Mouse (Mus musculus) lung, postnatal 4 days (tissue): ENCODE results near the gene Chst8.

ENCODE experiments used
- DNase-seq, 2 experiments: peaks; one replicate each; pipeline ENCODE4 v3.0.0; 2021

The Chst8 gene

DNA sequence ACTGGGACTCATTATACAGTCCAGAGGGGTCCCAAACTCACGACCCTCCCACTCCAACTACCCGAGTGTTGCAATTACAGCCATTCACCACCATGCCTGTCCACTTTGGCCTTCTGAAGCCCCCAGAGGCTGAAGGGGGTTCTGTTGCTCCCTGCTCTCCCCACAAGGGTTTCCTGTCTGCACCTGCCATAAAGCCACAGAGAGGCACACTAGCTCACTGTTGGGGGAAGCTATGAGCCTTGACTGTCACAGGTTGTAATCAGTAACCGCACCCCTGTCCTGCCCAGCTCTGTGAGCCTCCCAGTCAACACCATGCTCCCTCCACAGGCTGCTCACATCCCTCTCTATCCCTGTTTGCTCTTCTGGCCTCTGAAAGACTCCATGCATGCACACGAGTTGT is 64.0 kb downstream of the Chst8 start:
- no peak for DNase-seq

- peak in 1 of 2 experiments; percentile 64 for DNase-seq
These were observed 64.8 kb downstream of the Chst8 start for GRCm38 (mm10) chr7:34747661-34748060.

DNA sequence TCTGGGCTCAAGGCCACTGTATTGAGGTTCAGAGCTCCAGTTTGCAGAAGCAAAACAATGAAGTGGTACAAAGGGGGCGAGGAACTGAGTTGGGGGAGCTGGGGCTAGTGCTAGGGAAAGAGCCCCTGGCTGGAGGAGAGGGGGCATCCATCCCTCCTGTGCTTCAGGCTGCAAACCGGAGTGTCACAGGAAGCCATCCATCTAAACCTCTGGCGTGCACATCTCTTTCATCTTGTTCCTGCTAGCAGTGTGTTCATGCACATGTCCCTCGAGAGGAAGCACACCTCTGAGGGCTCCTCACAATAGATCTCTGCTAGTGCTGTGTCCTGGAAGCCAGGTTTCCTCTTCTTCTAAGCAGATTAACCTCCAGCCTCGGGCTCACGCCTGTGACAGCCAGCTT is 65.9 kb downstream of the Chst8 start:
- DNase-seq = peak in 1 of 2 experiments; percentile 34

DNA sequence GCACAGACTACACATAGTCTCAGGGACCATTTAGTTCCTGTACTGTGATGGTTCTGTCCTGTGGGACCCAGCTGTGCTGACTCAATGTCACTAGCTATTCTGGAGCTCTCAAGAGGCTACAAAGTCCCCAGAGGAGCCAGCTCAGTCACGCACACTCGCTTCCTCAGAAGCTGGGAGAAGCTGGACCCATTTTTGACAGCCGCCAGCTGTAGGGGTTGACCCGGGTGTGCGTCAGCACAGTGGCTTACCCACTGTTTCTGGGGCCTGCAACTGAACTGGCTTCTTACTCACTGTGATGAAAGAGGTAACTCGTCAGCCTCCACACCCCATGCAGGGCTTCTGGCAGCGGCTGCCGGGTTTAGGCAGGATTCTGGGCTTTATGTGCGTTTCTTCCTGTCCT is 66.3 kb downstream of the Chst8 start:
- DNase-seq = peak; percentile 75 to 95

DNA sequence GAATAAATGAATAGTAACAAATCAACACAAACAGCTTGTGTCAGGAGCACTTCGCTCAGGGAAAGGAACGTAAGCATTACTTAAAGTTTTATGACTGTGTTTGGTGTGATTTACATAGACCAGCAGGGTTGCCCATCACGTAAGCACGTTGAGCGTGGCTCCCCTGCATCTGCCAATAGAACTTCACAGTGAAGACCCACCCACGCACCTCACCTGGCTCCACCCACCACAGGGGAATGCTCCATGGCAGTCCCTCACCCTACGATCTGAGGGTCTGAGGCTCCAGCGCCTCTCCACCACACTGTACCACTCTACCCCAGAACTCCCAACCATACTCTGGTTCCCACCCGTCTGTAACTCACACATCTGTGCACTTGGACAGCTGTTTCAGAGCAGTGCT is 67.1 kb downstream of the Chst8 start:
- peak; percentile 24 to 78 for DNase-seq

- DNase-seq = peak in 1 of 2 experiments; percentile 63
These were observed 67.5 kb downstream of the Chst8 start for GRCm38 (mm10) chr7:34744994-34745393.

- DNase-seq = no peak
These were observed 69.0 kb downstream of the Chst8 start for GRCm38 (mm10) chr7:34743411-34744085.

DNA sequence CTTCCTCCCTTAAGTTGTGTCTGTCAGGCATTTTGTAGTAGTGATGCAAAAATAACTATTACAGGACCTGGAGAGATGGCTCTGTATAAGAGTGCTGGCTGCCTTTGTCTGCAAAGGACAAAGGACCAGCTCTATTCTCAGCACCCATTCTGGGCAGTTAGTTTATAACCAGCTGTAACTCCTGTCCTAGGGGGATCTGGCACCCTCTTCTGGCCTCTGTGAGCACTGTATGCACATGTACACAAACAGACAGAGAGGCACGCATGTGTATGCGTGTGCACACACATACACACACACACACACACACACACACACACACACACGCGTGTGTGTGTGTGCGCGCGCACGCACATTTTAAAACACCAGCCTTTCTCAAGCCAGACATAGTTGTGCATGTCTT is 73.1 kb downstream of the Chst8 start:
- DNase-seq = no peak

DNA sequence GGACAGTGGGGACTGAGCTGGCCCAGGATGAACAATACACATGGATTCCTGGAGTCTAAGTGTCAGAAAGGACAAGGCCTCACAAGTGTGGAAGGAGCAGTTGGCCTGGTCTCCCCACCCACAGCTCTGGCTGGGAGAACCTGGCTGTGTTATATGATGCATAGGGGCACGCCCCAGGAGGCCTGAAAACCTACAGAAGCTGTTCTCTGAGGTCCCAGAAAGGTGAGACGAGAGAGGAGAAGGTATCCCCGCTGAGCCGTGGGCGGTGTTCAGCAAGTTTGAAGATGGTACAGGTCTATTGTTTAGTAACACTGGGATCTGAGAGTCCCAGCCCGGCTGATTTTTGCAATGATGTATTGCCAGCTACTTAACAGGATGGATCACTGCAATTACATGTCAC is 75.3 kb downstream of the Chst8 start:
- DNase-seq = no peak

DNA sequence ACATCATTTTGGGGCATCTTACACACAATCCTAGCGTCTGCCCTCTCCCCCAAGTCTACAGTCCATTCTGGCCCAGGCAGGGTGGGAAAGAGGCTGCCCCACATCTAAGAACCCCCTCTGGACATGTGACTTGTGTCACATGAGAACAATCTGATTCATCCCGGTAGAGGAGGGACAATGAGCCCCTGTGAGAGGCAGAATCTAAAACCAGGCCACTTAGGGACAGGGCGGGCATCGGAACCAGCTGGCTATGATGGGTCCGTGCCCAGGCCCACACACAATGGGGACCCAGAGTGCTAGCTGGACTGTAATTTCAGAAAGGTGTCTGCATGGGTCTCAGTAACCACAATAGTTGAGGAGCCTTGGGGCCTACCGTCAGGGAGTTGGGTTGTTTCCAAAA is 78.2 kb downstream of the Chst8 start:
- DNase-seq = no peak

DNA sequence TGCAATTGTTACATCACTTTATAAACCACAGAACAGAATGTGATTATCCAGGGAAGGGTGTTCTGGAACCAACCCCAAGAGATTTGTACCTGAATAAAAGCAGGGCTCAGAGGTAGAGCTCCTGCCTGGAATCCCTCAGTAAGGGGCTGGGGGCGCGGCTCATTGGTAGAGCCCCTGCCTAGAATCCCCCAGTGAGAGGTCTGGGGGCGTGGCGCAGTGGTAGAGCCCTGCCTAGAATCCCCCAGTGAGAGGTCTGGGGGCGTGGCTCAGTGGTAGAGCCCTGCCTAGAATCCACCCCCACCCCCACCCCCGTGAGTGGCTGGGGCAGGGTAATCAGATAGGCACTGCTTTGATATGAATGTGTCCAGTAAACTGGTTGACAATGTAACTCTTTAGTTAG is 83.6 kb downstream of the Chst8 start:
- DNase-seq = no peak

DNA sequence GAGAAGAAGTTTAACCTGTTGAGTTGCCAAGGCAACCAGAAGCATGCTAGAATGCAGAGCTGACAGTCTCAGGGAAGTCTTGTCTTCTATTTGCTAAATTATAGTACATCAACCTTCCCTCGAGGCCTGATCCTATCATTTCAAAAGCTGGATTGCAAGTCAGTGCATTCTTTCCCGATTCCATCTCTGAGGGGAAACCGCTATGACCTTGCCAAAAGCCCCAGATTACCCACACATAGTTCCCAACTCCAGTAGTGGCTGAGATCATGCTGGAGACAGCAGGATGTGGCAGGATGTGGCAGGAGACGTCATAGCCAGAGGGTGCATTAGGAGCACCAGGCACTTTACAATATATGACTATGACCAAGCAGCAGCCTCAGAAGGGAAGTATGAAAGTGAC is 87.3 kb downstream of the Chst8 start:
- DNase-seq = no peak

DNA sequence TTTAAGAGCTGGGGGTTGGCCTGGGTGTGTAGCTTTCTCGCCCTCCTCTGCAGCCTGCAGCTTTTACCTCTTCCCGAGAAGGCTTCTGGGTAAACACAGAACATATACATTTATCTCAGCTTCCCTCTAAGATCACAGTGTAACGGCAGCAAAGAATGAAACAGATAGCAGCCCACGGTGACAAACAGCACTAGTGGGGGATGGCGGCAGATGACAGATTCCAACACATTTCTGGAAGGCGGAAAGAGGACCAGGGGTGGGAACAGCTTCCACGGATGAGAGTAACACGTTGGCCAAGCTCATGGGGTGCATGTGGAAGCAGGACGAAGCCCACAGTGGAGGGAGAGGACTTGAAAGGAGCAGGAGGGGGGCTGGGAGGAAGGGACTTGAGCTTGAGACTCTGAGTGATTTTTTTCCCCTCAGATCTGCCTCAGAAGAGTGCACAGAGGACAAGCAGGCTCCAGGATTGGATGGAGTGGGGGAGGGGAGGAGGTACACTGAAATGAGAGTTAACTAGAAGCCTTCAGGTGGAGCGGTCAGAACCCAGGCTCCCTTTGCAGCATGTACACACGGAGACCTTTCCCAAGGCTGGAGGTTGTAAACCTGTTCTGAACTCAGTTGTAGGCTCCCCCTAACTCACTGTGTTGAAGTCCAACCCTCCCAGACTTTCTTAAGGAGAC is 89.8 kb downstream of the Chst8 start:
- DNase-seq = no peak

- DNase-seq = no peak
These were observed 90.4 kb downstream of the Chst8 start for GRCm38 (mm10) chr7:34722151-34722550.

GRCm38 (mm10) chr7:34721650-34722048 is 90.9 kb downstream of the Chst8 start:
- DNase-seq = peak; percentile 63 to 84

DNA sequence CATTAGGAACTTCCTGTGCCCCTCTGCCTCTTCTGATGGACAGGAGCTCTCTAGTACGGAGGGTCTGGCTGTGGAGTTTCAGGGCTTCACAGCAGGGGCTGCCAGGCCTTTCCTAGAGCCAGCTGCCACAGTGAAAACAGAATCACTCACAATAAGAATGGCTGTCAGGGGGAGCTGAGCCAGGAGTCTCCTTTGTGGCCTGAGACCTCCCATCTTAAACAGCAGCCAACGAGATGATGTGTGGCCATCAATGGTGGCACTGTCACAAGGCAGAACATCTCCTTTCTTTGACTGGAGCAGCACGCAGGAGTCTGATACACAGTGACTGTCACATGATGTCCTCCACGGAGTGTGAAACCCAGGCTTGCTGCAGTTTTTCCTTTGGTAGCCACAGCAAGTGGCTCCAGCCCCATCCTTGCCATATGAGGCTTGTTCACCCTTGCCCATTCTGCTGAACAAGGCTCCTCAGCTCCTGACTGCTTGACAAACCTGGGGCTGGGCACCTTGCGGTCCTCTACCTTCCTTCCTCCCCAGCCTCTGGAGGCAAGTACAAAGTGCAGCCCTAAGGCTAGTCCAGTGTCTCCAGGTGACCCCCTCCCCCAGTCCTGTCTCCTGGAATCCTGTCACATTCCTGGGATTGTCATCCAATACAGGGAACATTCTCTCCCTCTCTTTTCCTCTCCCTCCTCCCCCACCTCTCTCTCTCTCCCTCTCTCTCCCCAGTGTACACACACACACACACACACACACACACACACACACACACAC is 91.4 kb downstream of the Chst8 start:
- no peak for DNase-seq

DNA sequence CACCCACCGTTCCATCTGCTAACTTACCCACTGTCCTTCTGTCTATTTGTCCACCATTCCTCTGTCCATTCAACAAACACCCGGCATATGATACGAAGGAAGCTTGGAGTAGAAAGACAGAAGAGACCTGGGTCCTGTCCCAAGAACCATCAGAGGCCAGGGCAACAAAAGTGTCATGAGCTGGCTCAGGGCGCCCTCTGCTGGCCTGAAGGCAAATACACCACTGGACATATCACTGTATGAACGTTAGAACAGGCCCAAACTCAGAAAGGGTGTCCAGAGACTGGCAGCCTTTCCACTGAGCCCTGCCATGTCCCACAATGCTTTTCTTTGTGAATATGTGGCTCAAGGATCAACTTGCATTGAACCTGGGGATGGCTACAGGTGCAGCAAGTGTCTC is 92.9 kb downstream of the Chst8 start:
- DNase-seq = peak; percentile 64 to 72

- peak in 1 of 2 experiments; percentile 61 for DNase-seq
These were observed 93.9 kb downstream of the Chst8 start for GRCm38 (mm10) chr7:34718651-34719050.

GRCm38 (mm10) chr7:34717161-34717810 is 95.2 kb downstream of the Chst8 start:
- no peak for DNase-seq

DNA sequence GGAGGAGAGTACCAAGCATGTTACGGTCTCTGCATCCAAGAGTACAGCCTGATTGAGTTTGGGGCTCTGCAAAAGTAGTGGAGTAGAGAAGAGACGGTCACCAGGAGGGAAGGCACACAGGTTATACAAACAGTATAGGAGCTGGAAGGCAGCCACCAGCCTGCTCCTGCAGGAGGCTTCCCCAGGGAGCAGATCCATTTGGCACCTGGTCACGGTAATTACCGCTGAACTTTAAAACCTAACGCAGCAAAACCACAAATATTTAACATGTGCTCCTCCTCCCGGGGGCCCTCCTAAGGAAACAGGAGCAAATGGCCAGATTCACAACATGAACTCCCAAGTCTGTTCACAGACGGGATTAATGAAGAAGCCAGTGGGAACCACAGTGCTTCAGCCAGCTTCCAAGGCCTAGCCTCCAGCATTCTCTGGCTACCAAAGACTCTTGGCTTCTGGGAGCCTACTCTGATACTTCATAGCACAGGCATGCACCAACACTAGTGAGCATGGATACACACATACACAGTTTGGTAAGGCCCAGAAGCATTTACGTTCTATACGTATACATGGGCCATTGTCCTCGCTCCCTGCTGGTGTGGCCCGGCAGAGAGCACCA is 97.6 kb downstream of the Chst8 start:
- no peak for DNase-seq

DNA sequence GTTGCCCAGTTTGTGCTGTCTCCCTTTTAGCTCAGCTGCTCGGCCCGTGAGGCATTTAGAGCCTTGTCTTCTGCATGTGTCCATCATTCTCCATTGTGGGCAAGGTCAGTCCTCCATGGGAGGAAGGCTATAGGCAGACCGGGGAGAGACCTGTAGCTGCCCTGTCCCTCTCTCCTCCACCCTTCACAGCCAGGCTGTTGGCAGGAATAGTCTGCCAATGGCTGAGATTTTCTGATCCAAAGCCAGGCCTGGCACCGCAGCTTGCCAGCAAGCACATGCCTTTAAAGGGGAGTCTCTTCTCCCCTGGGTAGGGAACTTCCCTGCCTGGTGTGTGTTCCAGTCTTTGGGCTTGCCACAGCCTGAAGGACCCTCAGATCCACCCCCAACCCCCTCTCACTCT is 103.4 kb downstream of the Chst8 start:
- DNase-seq = peak in 1 of 2 experiments; percentile 15

DNA sequence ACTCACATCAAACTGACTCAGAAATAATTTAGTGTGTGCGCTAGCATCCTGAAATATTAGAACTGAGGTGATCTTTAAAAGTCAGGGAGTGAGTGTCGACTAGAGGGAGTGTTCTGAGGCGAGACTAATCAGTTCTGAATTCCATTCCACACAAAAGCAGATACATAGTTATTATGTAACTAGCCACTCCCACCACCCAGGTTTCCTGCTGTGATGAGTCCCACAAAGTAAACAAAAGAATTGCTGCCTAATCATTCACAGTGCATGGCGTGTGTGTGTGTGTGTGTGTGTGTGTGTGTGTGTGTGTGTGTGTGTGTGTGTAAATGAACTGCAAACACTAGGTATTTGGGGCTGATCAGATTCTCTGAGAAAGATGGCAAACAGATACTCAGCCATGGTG is 108.1 kb downstream of the Chst8 start:
- no peak for DNase-seq

GRCm38 (mm10) chr7:34703437-34703836 is 109.1 kb downstream of the Chst8 start:
- DNase-seq = peak; percentile 41 to 82
